Mouse (Mus musculus): ENCODE measurements at regions not wholly inside any gene's neighbourhood (a gene's known extent, or its start where the extent isn't known, plus 50 kb on each side); places are given as distances from the start of the nearest gene placed in this dataset.

GRCm38 (mm10) chr8:115496016-115496415, 211.6 kb downstream of the Maf start:
- no peak for ATAC-seq (replicated peaks; ENCODE audit: low FRiP score, low TSS enrichment, poor library complexity, severe bottlenecking)

GRCm38 (mm10) chr8:115494353-115494752, 213.2 kb downstream of the Maf start:
- no peak for ATAC-seq (replicated peaks; ENCODE audit: low FRiP score, low TSS enrichment, poor library complexity, severe bottlenecking)

- ATAC-seq (replicated peaks; ENCODE audit: low FRiP score, low TSS enrichment, poor library complexity, severe bottlenecking): no peak
Measured at GRCm38 (mm10) chr8:115486904-115487303, 220.7 kb downstream of the Maf start.

GRCm38 (mm10) chr8:115481136-115481535, 226.5 kb downstream of the Maf start:
- no peak for ATAC-seq (replicated peaks; ENCODE audit: low FRiP score, low TSS enrichment, poor library complexity, severe bottlenecking)

- ATAC-seq (replicated peaks; ENCODE audit: low FRiP score, low TSS enrichment, poor library complexity, severe bottlenecking): no peak
Measured at GRCm38 (mm10) chr8:115478406-115479060, 229.1 kb downstream of the Maf start.

- ATAC-seq (replicated peaks; ENCODE audit: low FRiP score, low TSS enrichment, poor library complexity, severe bottlenecking): no peak
Measured at GRCm38 (mm10) chr8:115476071-115476470, 231.5 kb downstream of the Maf start.

GRCm38 (mm10) chr8:115475156-115475555, 232.4 kb downstream of the Maf start:
- ATAC-seq (replicated peaks; ENCODE audit: low FRiP score, low TSS enrichment, poor library complexity, severe bottlenecking): no peak

GRCm38 (mm10) chr8:115473974-115474373, 233.6 kb downstream of the Maf start:
- ATAC-seq (replicated peaks; ENCODE audit: low FRiP score, low TSS enrichment, poor library complexity, severe bottlenecking): no peak

GRCm38 (mm10) chr8:115466553-115466952, 241.0 kb downstream of the Maf start:
- ATAC-seq (replicated peaks; ENCODE audit: low FRiP score, low TSS enrichment, poor library complexity, severe bottlenecking): no peak

GRCm38 (mm10) chr8:115466122-115466521, 241.5 kb downstream of the Maf start:
- ATAC-seq (replicated peaks; ENCODE audit: low FRiP score, low TSS enrichment, poor library complexity, severe bottlenecking): no peak

- no peak for ATAC-seq (replicated peaks; ENCODE audit: low FRiP score, low TSS enrichment, poor library complexity, severe bottlenecking)
Measured at GRCm38 (mm10) chr8:115462657-115463056, 244.9 kb downstream of the Maf start.

GRCm38 (mm10) chr8:115458119-115458518, 249.5 kb downstream of the Maf start:
- ATAC-seq (replicated peaks; ENCODE audit: low FRiP score, low TSS enrichment, poor library complexity, severe bottlenecking): no peak

- ATAC-seq (replicated peaks; ENCODE audit: low FRiP score, low TSS enrichment, poor library complexity, severe bottlenecking): no peak
Measured at GRCm38 (mm10) chr8:115450789-115451188, 256.8 kb downstream of the Maf start.

GRCm38 (mm10) chr8:115448367-115448766, 259.2 kb downstream of the Maf start:
- ATAC-seq (replicated peaks; ENCODE audit: low FRiP score, low TSS enrichment, poor library complexity, severe bottlenecking): no peak

GRCm38 (mm10) chr8:115444519-115444918, 263.1 kb downstream of the Maf start:
- no peak for ATAC-seq (replicated peaks; ENCODE audit: low FRiP score, low TSS enrichment, poor library complexity, severe bottlenecking)

GRCm38 (mm10) chr8:115441943-115442550, 265.5 kb downstream of the Maf start:
- no peak for ATAC-seq (replicated peaks; ENCODE audit: low FRiP score, low TSS enrichment, poor library complexity, severe bottlenecking)

GRCm38 (mm10) chr8:115441323-115441722, 266.3 kb downstream of the Maf start:
- no peak for ATAC-seq (replicated peaks; ENCODE audit: low FRiP score, low TSS enrichment, poor library complexity, severe bottlenecking)

GRCm38 (mm10) chr8:115440151-115440550, 267.4 kb downstream of the Maf start:
- no peak for ATAC-seq (replicated peaks; ENCODE audit: low FRiP score, low TSS enrichment, poor library complexity, severe bottlenecking)

- no peak for ATAC-seq (replicated peaks; ENCODE audit: low FRiP score, low TSS enrichment, poor library complexity, severe bottlenecking)
Measured at GRCm38 (mm10) chr8:115439512-115439911, 268.1 kb downstream of the Maf start.

GRCm38 (mm10) chr8:115437956-115438355, 269.6 kb downstream of the Maf start:
- ATAC-seq (replicated peaks; ENCODE audit: low FRiP score, low TSS enrichment, poor library complexity, severe bottlenecking): no peak

- no peak for ATAC-seq (replicated peaks; ENCODE audit: low FRiP score, low TSS enrichment, poor library complexity, severe bottlenecking)
Measured at GRCm38 (mm10) chr8:115436356-115436721, 271.3 kb downstream of the Maf start.
